7 mouse cellular contexts compared by ENCODE assay signal in the genomic region with DNA sequence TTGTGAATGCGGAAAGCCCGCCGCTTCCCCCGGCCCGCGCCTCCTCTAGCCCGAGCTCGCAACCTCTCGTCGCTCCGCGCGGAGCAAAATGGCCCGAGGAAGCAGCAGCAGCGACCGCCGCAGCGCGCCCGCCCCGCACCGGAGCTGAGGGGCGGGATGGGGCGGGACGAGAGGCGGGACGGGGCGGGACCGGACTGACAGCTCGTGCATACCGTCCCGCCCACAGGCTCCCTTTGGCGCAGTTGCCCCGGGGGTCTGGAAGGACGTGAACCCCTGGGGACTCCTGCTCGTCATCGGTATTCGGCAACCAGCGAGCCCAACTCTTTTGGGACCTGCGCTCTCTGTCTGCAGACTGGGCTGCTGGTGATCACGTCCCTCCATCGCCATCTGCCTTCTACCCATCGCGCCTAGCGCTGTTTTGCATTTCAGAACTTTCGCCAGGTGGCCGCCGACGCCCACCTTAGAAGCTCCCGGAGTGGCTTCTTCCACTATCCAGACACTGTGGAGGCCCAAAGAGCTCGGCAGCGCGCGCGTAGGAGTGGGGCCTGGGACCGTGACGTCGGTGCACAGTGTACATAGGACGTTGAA. TPM values are rescaled to one million over a fixed set of nuclear protein-coding genes. Genes with fewer than 3 reads are reported as not detected.
DNase-seq lines count a peak whose midpoint lies in the region; ATAC-seq and TF ChIP-seq lines count a peak whose summit lies in the region.

A gene (minus strand): TSS at position 142 of the 588 bp plus-strand sequence.

- under 1% methylated on average over 59 of the region's 59 CpGs for WGBS in embryonic facial prominence, embryonic 10.5 days
- under 1% methylated on average over 49 of the region's 59 CpGs for WGBS in intestine, postnatal 0 days
- 1% methylated on average over 59 of the region's 59 CpGs for WGBS in limb, embryonic 10.5 days
- under 1% methylated on average over 59 of the region's 59 CpGs for WGBS in midbrain, embryonic 12.5 days

- H3K9ac ChIP-seq in intestine, postnatal 0 days (ENCODE audit: low read depth, low read length): peak within 1 kb of the TSS; percentile 88
- peak within 1 kb of the TSS; percentile 83 for H3K9ac ChIP-seq in midbrain, embryonic 12.5 days (replicated peaks)

- peak within 1 kb of the TSS; percentile 91 for H3K27ac ChIP-seq in embryonic facial prominence, embryonic 10.5 days (replicated peaks)
- H3K27ac ChIP-seq in intestine, postnatal 0 days (ENCODE audit: low read depth, low read length): peak within 1 kb of the TSS; percentile 62
- peak within 1 kb of the TSS; percentile 89 for H3K27ac ChIP-seq in limb, embryonic 10.5 days
- peak within 1 kb of the TSS; percentile 76 for H3K27ac ChIP-seq in midbrain, embryonic 12.5 days (replicated peaks)

- H3K4me3 ChIP-seq in embryonic facial prominence, embryonic 10.5 days: peak within 1 kb of the TSS; percentile 91
- peak within 1 kb of the TSS; percentile 95 for H3K4me3 ChIP-seq in intestine, postnatal 0 days (ENCODE audit: low read depth, low read length)
- H3K4me3 ChIP-seq in limb, embryonic 10.5 days: peak within 1 kb of the TSS; percentile 85
- H3K4me3 ChIP-seq in midbrain, embryonic 12.5 days: peak within 1 kb of the TSS; percentile 80

- peak; percentile 86 for ATAC-seq in intestine, postnatal 0 days
- peak; percentile 93 for ATAC-seq in midbrain, embryonic 12.5 days (ENCODE audit: low FRiP score, low read depth)

- H3K36me3 ChIP-seq in embryonic facial prominence, embryonic 10.5 days (replicated peaks): peaks cover 17% of the 10 kb centered on the region
- H3K36me3 ChIP-seq in intestine, postnatal 0 days (ENCODE audit: control insufficient read depth, insufficient read depth): peaks cover 1% of the 10 kb centered on the region; the same call in 1 of the 2 replicates
- peaks cover 15% of the 10 kb centered on the region for H3K36me3 ChIP-seq in limb, embryonic 10.5 days
- peaks cover 10% of the 10 kb centered on the region; the same call in 1 of the 2 replicates for H3K36me3 ChIP-seq in midbrain, embryonic 12.5 days

- no peaks in the 10 kb centered on the region for H3K9me3 ChIP-seq in embryonic facial prominence, embryonic 10.5 days
- H3K9me3 ChIP-seq in intestine, postnatal 0 days (ENCODE audit: control insufficient read depth): no peaks in the 10 kb centered on the region
- H3K9me3 ChIP-seq in limb, embryonic 10.5 days (replicated peaks): no peaks in the 10 kb centered on the region
- no peaks in the 10 kb centered on the region for H3K9me3 ChIP-seq in midbrain, embryonic 12.5 days

- H3K4me2 ChIP-seq in intestine, postnatal 0 days (replicated peaks; ENCODE audit: low read depth): peak within 1 kb of the TSS; percentile 99
- peak within 1 kb of the TSS; percentile 87 for H3K4me2 ChIP-seq in midbrain, embryonic 12.5 days (replicated peaks)

- peak; percentile 48; the same call in 1 of the 2 replicates for TF ChIP-seq CTCF in intestine, postnatal 0 days (IDR thresholded peaks at IDR 0.05; ENCODE audit: low read depth)

- peaks cover 42% of the 10 kb centered on the region for H3K4me1 ChIP-seq in embryonic facial prominence, embryonic 10.5 days
- H3K4me1 ChIP-seq in intestine, postnatal 0 days (replicated peaks; ENCODE audit: control insufficient read depth, insufficient read depth, low read length): no peaks in the 10 kb centered on the region
- peaks cover 42% of the 10 kb centered on the region for H3K4me1 ChIP-seq in limb, embryonic 10.5 days
- H3K4me1 ChIP-seq in midbrain, embryonic 12.5 days: peaks cover 18% of the 10 kb centered on the region

- H3K27me3 ChIP-seq in embryonic facial prominence, embryonic 10.5 days (replicated peaks; ENCODE audit: low read depth, poor library complexity, severe bottlenecking): peaks cover 26% of the 10 kb centered on the region
- H3K27me3 ChIP-seq in intestine, postnatal 0 days (replicated peaks; ENCODE audit: control insufficient read depth, insufficient read depth, low read length): no peaks in the 10 kb centered on the region
- H3K27me3 ChIP-seq in limb, embryonic 10.5 days (ENCODE audit: low read depth, poor library complexity, severe bottlenecking): peaks cover 16% of the 10 kb centered on the region; the same call in 1 of the 2 replicates
- peaks cover 36% of the 10 kb centered on the region for H3K27me3 ChIP-seq in midbrain, embryonic 12.5 days

- DNase-seq in adrenal gland, postnatal 14 days: peak; percentile 93
- peak; percentile 91 for DNase-seq in embryonic facial prominence, embryonic 10.5 days (ENCODE audit: low spot score)
- no peak for DNase-seq in gonadal fat pad, adult 2 months (ENCODE audit: low read depth)
- peak; percentile 89 for DNase-seq in limb, embryonic 10.5 days (ENCODE audit: low spot score)
- DNase-seq in skeletal muscle tissue, adult 2 months (ENCODE audit: low read depth, low spot score): peak; percentile 73

RNA-seq across cellular contexts. Expression of the gene that starts here (rescaled TPM):
- 53.0 and 66.5 TPM in 2 replicates for total RNA-seq in adrenal gland, postnatal 14 days (2021)
- 15.7 and 17.0 TPM in 2 replicates for polyA plus RNA-seq in embryonic facial prominence, embryonic 10.5 days (2016; fragmentation: Nextera tagmentation; extraction: Ambion mirVana)
- 28.8 and 34.8 TPM in 2 replicates for polyA plus RNA-seq in gonadal fat pad, adult 2 months (2012; rRNA removed)
- polyA plus RNA-seq in intestine, postnatal 0 days (2015; fragmentation: Nextera tagmentation; extraction: Ambion mirVana): 10.4 and 11.8 TPM in 2 replicates
- polyA plus RNA-seq in limb, embryonic 10.5 days (2016; fragmentation: Nextera tagmentation; extraction: Ambion mirVana): 11.4 and 14.6 TPM in 2 replicates
- polyA plus RNA-seq in midbrain, embryonic 12.5 days (2016; fragmentation: Nextera tagmentation; extraction: Ambion mirVana): 12.8 and 13.1 TPM in 2 replicates
